Mouse (Mus musculus) neural tube, embryonic 12.5 days (tissue): ENCODE results near the gene Trp53i13. TPM values are rescaled to one million over a fixed set of nuclear protein-coding genes. Genes with fewer than 3 reads are reported as not detected.

Source experiments
- ATAC-seq: fragments of 200-750 bp; cut with Nextera tagmentation; 2 replicates; pipeline ENCODE4 v1.8.0; 2017; ENCODE audit warnings: low read depth, mild to moderate bottlenecking, moderate TSS enrichment, moderate library complexity; ENCODE audit not compliant: low FRiP score
- H3K27ac ChIP-seq: fragments of 300-500 bp; sonication (generic); 2 replicates; pipeline ENCODE4 v1.5.1; 2016
- H3K27me3 ChIP-seq: fragments of 300-500 bp; sonication (generic); replicated peaks from 2 replicates; pipeline ENCODE4 v1.6.1; 2016; ENCODE audit warnings: mild to moderate bottlenecking
- H3K36me3 ChIP-seq: fragments of 300-500 bp; sonication (generic); 2 replicates; pipeline ENCODE4 v1.6.1; 2016; ENCODE audit warnings: mild to moderate bottlenecking
- H3K4me1 ChIP-seq: fragments of 300-500 bp; sonication (generic); 2 replicates; pipeline ENCODE4 v1.6.1; 2016
- H3K4me2 ChIP-seq: fragments of 300-500 bp; sonication (generic); replicated peaks from 2 replicates; pipeline ENCODE4 v1.6.1; 2016; ENCODE audit warnings: mild to moderate bottlenecking
- H3K4me3 ChIP-seq: fragments of 300-500 bp; sonication (generic); 2 replicates; pipeline ENCODE4 v1.5.1; 2016
- H3K9ac ChIP-seq: fragments of 300-500 bp; sonication (generic); 2 replicates; pipeline ENCODE4 v1.6.1; 2016; ENCODE audit warnings: mild to moderate bottlenecking
- H3K9me3 ChIP-seq: fragments of 300-500 bp; sonication (generic); 2 replicates; pipeline ENCODE4 v1.6.1; 2016; ENCODE audit warnings: mild to moderate bottlenecking
- WGBS: fragments of 180-500 bp; shearing (Covaris S2); methylation state at CpG from one replicate; pipeline ENCODE4 v1.1.7; 2016; 5-methylcytosine and 5-hydroxymethylcytosine counted together
- polyA plus RNA-seq: library from polyadenylated mRNA; unstranded; fragments of >200 nt; fragmentation: Nextera tagmentation; extraction: Ambion mirVana; gene quantifications from 2 replicates; pipeline ENCODE4 v1.2.1, GENCODE M21; 2016

Trp53i13 gene
- polyA plus RNA-seq, 1 experiment from 2014 or later: 32.4 TPM

DNA sequence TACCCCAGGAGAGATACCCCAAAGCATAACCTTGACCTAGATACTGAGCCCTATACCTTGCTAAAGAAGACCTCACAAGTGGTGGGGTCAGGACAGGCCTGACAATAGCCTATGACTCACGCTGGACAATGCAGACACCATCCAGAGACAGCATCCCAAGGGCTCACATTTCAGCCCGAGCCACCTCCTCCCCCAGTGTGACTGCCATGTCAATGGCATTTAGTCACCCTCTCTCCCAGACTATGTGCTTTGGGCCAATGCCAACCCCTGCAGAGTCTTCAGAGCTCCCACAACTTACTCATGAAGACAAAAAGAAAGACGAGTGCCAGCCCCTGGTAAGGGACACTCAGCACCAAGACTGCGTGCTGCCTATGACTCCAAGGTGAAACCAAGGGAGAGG is 51.1 kb downstream of the Trp53i13 start:
- no peaks in the 10 kb centered on the region for H3K9me3 ChIP-seq
- no peak overlapping the region for H3K27ac ChIP-seq
- no peak overlapping the region for H3K9ac ChIP-seq
- no peak overlapping the region for H3K4me2 ChIP-seq
- no peak for ATAC-seq
- peaks cover 78% of the 10 kb centered on the region for H3K27me3 ChIP-seq
- WGBS: 49% methylated on average over 4 of the region's 4 CpGs
- H3K36me3 ChIP-seq: no peaks in the 10 kb centered on the region; the same call in 1 of the 2 replicates
- peaks cover 24% of the 10 kb centered on the region for H3K4me1 ChIP-seq
- no peak overlapping the region for H3K4me3 ChIP-seq

DNA sequence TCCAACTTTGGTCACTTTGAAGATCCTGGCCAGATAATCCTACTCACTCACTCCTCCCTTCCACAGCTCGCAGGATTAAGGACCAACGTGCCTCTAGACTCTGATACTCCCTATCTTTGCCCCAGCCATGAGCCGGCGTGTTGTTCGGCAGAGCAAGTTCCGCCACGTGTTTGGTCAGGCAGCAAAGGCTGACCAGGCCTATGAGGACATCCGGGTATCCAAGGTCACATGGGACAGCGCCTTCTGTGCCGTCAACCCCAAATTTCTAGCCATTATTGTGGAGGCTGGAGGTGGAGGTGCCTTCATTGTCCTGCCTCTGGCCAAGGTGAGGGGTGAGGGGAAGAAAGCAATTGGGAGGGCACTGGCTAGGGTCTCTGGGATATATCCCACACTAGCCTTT is 52.0 kb downstream of the Trp53i13 start:
- Histone ChIP-seq H3K9ac (no peak overlapping the region), H3K27ac (no peak overlapping the region), H3K4me2 (no peak overlapping the region), H3K4me1 (peaks cover 24% of the 10 kb centered on the region), H3K9me3 (no peaks in the 10 kb centered on the region), H3K4me3 (no peak overlapping the region), H3K27me3 (peaks cover 76% of the 10 kb centered on the region), H3K36me3 (no peaks in the 10 kb centered on the region; the same call in 1 of the 2 replicates)
- ATAC-seq: no peak
- WGBS: 78% methylated on average over 10 of the region's 10 CpGs

- Histone ChIP-seq H3K4me1 (peaks cover 24% of the 10 kb centered on the region), H3K4me2 (peak overlapping the region; percentile 99), H3K4me3 (no peak overlapping the region), H3K9ac (no peak overlapping the region), H3K9me3 (no peaks in the 10 kb centered on the region), H3K27me3 (peaks cover 72% of the 10 kb centered on the region), H3K27ac (no peak overlapping the region), H3K36me3 (no peaks in the 10 kb centered on the region; the same call in 1 of the 2 replicates)
- WGBS: 45% methylated on average over 8 of the region's 8 CpGs
- ATAC-seq: no peak
Observed at GRCm38 (mm10) chr11:77463101-77463445, 52.7 kb downstream of the Trp53i13 start.

DNA sequence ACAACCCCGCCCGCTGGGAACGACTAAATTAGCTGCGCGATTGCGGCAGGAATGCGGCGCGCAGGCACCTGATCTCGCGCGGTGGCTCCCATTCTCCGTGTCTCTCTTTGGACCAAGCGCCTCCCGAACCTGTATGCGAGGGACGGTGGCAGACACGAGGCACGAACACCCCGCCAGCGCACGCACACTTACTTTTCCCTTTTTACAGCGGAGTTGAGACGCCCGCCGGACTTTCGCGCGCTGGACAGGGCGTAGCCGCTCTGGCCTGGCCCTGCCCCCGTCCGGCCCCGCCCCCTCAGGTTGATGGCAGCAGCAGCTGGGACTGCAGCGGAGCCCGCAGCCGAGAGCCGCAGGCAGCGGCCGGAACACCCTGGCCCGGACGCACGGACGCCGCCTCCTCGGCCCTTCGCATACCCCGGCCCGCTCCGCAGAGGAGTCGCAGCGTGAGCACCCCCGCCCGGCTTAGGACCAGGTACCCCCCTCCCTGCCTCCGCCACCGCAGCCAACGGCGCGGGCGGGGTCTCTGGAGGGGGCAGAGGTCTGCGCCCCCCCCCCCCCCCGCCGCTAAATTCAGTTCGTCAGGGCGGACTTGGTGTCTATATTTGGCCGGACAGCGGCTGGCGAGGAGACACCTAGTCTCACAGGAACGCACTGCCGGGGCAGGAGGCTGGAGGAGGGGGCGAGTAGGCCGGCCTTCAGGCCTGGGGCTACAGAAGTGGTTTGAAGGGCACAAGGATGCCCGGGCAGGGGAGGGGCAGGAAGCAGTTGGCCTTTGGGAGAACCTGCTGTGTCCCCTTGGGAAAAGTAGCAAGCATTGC is 53.3 kb downstream of the Trp53i13 start, which contains the start of gene Coro6:
Gene Coro6 (plus strand): TSS at position 129 of the 818 bp plus-strand sequence.
- ATAC-seq: peak; percentile 65
- Histone ChIP-seq H3K9me3 (no peaks in the 10 kb centered on the region), H3K27ac (no peak within 1 kb of the TSS), H3K36me3 (peaks cover 3% of the 10 kb centered on the region; the same call in 1 of the 2 replicates), H3K4me2 (peak within 1 kb of the TSS; percentile 99), H3K4me1 (peaks cover 19% of the 10 kb centered on the region), H3K9ac (peak within 1 kb of the TSS; percentile 58), H3K27me3 (peaks cover 66% of the 10 kb centered on the region), H3K4me3 (peak within 1 kb of the TSS; percentile 51)
- WGBS: 1% methylated on average over 71 of the region's 73 CpGs

DNA sequence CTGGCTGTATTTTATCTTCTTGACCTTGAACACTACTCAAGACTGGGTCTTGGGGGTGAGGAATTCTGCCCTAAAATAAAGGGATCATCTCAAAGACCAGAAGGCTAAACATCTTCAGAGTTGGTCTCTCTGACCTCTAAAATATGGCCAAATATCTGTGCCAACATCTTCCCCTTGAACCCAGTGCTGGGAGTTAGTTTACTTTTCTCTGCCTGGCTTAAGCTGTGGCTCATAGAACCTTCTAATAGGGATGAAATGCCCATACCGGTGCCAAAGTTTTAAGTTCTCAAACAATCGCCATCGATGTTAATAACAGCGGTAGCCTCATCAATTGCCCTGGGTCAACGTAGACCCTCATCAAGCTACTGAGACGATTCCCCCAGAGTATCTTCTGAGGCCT is 53.9 kb downstream of the Trp53i13 start:
- 6% methylated on average over 6 of the region's 6 CpGs for WGBS
- Histone ChIP-seq H3K9ac (peak overlapping the region; percentile 58), H3K9me3 (no peaks in the 10 kb centered on the region), H3K4me1 (peaks cover 13% of the 10 kb centered on the region), H3K27ac (no peak overlapping the region), H3K4me3 (peak overlapping the region; percentile 51), H3K4me2 (peak overlapping the region; percentile 99), H3K27me3 (peaks cover 60% of the 10 kb centered on the region), H3K36me3 (peaks cover 3% of the 10 kb centered on the region; the same call in 1 of the 2 replicates)
- no peak for ATAC-seq

Other genes starting within 250 kb of the Trp53i13 start
- gene Coro6, start 53.6 kb downstream of the Trp53i13 start, polyA plus RNA-seq: 0.15 TPM in 2 replicates
- 33.8 and 39.7 TPM in 2 replicates for gene Ankrd13b, start 26.3 kb downstream of the Trp53i13 start, polyA plus RNA-seq
- 12.5 and 14.4 TPM in 2 replicates for gene Git1, start 22.4 kb downstream of the Trp53i13 start, polyA plus RNA-seq
- gene Abhd15, start 859 bp downstream of the Trp53i13 start, polyA plus RNA-seq: 5.2 and 7.1 TPM in 2 replicates
- 0.15 and 0.39 TPM in 2 replicates for gene Gm10392, start 3.2 kb upstream of the Trp53i13 start, polyA plus RNA-seq
- gene Taok1, start 91.8 kb upstream of the Trp53i13 start, polyA plus RNA-seq: 18.5 and 19.8 TPM in 2 replicates
- gene Nufip2, start 170.2 kb upstream of the Trp53i13 start, polyA plus RNA-seq: 4.1 and 5.1 TPM in 2 replicates
- gene Cryba1, start 209.3 kb upstream of the Trp53i13 start, polyA plus RNA-seq: 8.2 and 14.1 TPM in 2 replicates
- gene Myo18a, start 247.3 kb upstream of the Trp53i13 start, polyA plus RNA-seq: 49.5 and 49.9 TPM in 2 replicates